Mouse (Mus musculus): Measurements from ENCODE around the gene Lap3. TPM values are rescaled to one million over a fixed set of nuclear protein-coding genes. Genes with fewer than 3 reads are reported as not detected.

The Lap3 gene
- polyA plus RNA-seq, 1 experiment from 2014 or later = 115 TPM

DNA sequence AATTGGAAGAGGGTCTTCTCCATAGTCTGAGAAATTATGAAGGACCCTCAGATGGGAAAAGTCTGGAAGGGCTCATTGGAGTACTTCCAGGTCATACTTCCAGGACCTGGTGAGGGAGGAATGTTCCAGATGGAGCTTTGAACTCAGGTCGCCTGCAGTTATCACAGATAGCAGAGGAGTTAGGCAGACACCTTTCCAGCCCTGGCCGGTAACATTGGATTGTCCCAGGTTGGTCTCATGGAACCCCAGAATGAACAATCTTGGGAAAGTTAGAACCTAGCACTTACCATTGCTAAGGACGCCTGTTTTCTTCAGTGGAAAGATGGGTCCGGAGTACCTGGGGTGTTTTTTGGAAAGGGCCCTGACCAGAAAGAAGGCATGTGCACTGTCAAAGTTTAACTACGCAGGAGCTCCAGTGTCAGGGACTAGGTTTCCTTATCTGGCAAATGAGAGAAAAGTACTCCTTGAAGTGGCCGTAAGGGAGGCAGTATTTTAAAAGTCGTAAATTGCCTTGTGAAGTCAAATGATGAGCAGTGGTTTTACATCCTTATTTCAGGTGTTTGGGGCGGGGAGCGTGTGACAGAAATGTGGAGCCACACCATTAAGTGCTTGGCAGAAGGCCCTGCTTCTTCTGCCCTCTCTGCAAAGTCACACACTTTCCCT lies 1.1 kb downstream of the Lap3 start:
- ATAC-seq = no peak
- POLR2A ChIA-PET = interaction anchor here (0.6 to 0.9 kb wide), 2 partner anchors 16 to 174 kb away, joined by 3 read pairs; no protein-coding TSS in a partner anchor
- CTCF ChIA-PET = interaction anchor here (1.2 to 1.4 kb wide), 2 partner anchors 19 to 24 kb away, joined by 3 read pairs; no protein-coding TSS in a partner anchor
- in situ Hi-C loops (cut with MboI; ENCODE audit: low pct_unique_long_range_greater_than_20kb) = loop anchor here (25.0 kb wide), 1 partner anchor 368 kb away; the partner anchor contains the start of gene Lcorl
- H3K27me3 ChIP-seq = peaks cover 10% of the 10 kb centered on the region
- TF ChIP-seq CTCF (IDR thresholded peaks at IDR 0.05) = no peak
- no peak for DNase-seq (ENCODE audit: low read depth, low spot score)

DNA sequence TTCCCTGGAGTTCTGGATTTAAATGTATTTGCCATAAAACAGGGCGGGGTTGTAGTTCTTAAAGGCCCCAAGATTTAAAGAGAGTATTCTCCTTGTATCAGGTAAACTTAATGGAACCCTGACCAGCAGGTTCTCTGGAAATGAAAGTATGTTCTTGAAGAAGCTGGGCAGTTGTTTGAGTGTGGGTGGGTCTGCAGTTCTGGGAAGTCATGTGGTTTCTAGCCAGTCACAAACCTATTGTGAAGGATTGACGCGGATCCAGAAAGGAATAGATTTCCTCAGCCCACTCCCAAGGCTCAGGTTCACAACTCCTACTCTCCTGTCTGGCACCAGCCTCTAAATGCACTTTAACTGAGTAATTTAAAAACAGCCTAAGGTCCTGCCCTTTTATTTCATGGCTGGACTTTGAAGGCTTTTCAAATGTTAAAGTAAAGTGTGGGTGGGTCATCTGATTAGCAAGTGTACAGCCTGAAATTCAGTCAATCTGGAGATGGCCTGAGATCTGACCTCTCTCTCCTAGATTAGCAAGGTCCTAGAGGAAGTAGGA lies 2.3 kb downstream of the Lap3 start:
- ChIA-PET CTCF (interaction anchor here (1.2 kb wide), 1 partner anchor 23 kb away, joined by 3 read pairs; no protein-coding TSS in a partner anchor), POLR2A (interaction anchor here (1.5 kb wide), 1 partner anchor 16 kb away, joined by 4 read pairs; no protein-coding TSS in a partner anchor)
- H3K27me3 ChIP-seq = peaks cover 5% of the 10 kb centered on the region
- ATAC-seq = no peak
- in situ Hi-C loops (cut with MboI; ENCODE audit: low pct_unique_long_range_greater_than_20kb) = loop anchor here (25.0 kb wide), 1 partner anchor 367 kb away; the partner anchor contains the start of gene Lcorl
- TF ChIP-seq CTCF (IDR thresholded peaks at IDR 0.05) = no peak
- no peak for DNase-seq (ENCODE audit: low read depth, low spot score)

DNA sequence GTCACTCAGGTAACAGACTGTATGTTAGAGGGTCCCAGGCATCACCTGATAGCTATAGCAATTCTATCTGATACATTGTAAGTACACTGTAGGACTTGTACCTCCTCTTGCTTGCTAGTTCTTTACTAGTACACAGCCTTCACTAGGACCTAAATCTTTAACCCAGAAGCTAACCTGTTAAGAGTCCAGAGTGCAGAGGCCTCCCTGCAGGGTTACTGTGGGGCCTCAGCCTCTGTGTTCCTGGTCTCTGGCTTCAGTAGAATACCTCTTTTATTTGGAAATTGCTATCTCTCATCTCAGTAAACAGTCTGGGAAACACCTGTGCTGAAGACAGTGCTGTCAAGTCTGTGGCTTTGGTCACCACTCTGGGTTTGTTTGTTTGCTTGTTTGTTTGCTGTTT lies 2.9 kb downstream of the Lap3 start:
- CTCF ChIA-PET = interaction anchor here (0.7 kb wide), 1 partner anchor 12 kb away, joined by 3 read pairs; no protein-coding TSS in a partner anchor
- DNase-seq (ENCODE audit: low read depth, low spot score) = no peak
- no peak for ATAC-seq
- POLR2A ChIA-PET = interaction anchor here (1.5 kb wide), 1 partner anchor 15 kb away, joined by 4 read pairs; no protein-coding TSS in a partner anchor
- no peaks in the 10 kb centered on the region for H3K27me3 ChIP-seq
- in situ Hi-C loops (cut with MboI; ENCODE audit: low pct_unique_long_range_greater_than_20kb) = loop anchor here (25.0 kb wide), 1 partner anchor 366 kb away; the partner anchor contains the start of gene Lcorl
- TF ChIP-seq CTCF (IDR thresholded peaks at IDR 0.05) = no peak

DNA sequence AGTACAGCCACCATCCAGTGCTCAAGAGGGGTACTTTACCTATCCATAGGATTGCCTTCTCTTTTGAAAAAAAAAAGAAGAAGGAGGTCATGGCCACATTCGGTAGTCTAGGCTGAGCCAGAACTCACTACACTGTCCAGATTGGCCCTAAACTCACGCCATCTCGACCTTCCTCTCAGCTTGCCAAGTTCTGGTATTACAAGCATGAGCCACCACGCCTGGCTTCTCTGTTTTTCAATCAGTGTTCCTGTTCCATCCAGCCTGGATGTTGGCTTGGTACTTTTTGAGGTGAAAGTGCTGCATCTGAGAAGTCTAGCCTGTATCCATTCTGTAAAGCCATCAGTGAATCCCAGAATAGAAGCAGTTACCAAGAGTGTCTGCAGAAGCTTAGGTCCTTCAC lies 3.3 kb downstream of the Lap3 start:
- ChIA-PET CTCF (interaction anchor here (0.7 to 1.0 kb wide), 2 partner anchors 12 to 18 kb away, joined by 3 read pairs; no protein-coding TSS in a partner anchor), POLR2A (interaction anchor here (1.5 kb wide), 1 partner anchor 15 kb away, joined by 4 read pairs; no protein-coding TSS in a partner anchor)
- in situ Hi-C loops (cut with MboI; ENCODE audit: low pct_unique_long_range_greater_than_20kb) = loop anchor here (25.0 kb wide), 1 partner anchor 366 kb away; the partner anchor contains the start of gene Lcorl
- DNase-seq (ENCODE audit: low read depth, low spot score) (no peak), ATAC-seq (no peak)
- no peaks in the 10 kb centered on the region for H3K27me3 ChIP-seq
- TF ChIP-seq CTCF (IDR thresholded peaks at IDR 0.05) = no peak

DNA sequence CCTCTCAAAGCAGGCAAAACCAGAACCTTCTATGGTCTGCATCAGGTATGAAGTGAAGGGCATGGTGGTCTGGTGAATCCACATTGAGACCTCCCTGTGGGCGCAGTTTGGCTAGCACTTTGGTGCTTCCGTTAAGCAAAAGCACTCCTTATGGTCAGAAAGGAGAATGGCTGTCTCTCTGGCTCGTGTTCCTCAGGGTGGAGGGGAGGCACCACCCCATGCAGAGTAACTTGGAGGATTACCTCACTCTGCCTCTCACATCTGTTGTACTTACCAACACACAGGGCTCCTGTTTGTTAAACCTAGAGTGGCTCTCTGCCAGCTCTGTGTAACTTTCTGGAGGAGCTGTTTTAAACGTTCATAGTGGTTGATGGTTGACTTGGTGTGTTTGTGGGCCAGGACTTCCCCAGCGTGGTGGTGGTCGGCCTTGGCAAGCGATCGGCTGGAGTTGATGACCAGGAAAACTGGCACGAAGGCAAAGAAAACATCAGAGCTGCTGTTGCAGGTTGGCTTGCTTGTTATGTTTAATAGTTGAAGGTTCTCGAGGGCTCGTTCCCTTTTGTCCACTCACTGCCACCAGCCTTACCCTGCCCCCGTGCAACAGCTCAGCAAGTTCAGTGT lies 3.9 kb downstream of the Lap3 start:
- H3K27me3 ChIP-seq = no peaks in the 10 kb centered on the region
- ChIA-PET POLR2A (no interaction called here), CTCF (interaction anchor here (0.9 to 1.0 kb wide), 2 partner anchors 12 to 18 kb away, joined by 3 read pairs; no protein-coding TSS in a partner anchor)
- peak; percentile 91 for DNase-seq (ENCODE audit: low read depth, low spot score)
- no peak for TF ChIP-seq CTCF (IDR thresholded peaks at IDR 0.05)
- in situ Hi-C loops (cut with MboI; ENCODE audit: low pct_unique_long_range_greater_than_20kb) = loop anchor here (25.0 kb wide), 1 partner anchor 365 kb away; the partner anchor contains the start of gene Lcorl
- peak; percentile 73 for ATAC-seq

DNA sequence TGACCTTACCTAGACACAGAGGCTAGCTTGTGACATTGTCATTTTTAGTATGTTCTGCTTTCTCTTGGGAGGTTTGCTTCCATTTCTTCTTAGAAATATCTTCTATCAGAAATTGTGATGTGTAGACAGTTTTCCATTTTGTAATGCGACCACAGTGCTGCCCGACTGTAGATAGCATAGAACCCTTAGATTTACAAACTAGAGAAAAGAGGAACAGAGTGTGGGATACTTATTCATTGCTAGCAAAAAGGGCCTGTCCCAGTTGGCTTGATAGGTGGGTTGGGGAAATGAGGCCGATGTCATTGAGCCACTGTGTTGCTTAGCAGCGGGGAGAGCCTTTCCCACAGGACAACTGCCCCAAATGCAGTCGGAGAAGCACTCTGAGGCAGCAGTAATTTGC lies 4.4 kb downstream of the Lap3 start:
- ChIA-PET CTCF (interaction anchor here (0.9 to 1.0 kb wide), 2 partner anchors 11 to 19 kb away, joined by 3 read pairs; no protein-coding TSS in a partner anchor), POLR2A (no interaction called here)
- ATAC-seq = no peak
- no peak for DNase-seq (ENCODE audit: low read depth, low spot score)
- in situ Hi-C loops (cut with MboI; ENCODE audit: low pct_unique_long_range_greater_than_20kb) = loop anchor here (25.0 kb wide), 1 partner anchor 365 kb away; the partner anchor contains the start of gene Lcorl
- no peak for TF ChIP-seq CTCF (IDR thresholded peaks at IDR 0.05)
- H3K27me3 ChIP-seq = no peaks in the 10 kb centered on the region

DNA sequence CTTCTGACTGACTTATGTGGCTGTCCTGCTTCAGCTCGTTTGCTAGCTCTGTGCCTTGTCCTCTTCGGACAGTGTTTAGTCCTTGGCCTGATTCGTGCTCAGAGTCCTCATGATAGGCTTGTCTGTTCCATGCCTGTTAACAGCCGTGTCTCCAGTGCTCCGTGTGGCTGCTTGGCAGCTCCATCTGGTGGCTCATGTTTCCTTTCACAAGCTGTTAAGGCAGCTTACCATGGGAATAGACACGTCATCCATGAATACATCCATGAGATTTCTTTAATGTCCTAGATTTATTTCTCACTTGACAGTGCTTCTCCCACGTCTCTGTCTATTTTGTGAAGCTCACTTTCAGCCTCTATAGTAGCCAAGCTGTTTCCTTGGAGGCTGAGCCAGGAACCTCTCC lies 16.9 kb downstream of the Lap3 start:
- ChIA-PET CTCF (interaction anchor here (1.0 to 2.4 kb wide), 4 partner anchors 25 to 161 kb away, joined by 3 to 8 read pairs (median 4); no protein-coding TSS in a partner anchor), POLR2A (interaction anchor here (1.1 kb wide), 1 partner anchor 19 kb away, joined by 3 read pairs; no protein-coding TSS in a partner anchor)
- no peak for ATAC-seq
- in situ Hi-C loops (cut with MboI; ENCODE audit: low pct_unique_long_range_greater_than_20kb) = no loop called here
- no peak for DNase-seq (ENCODE audit: low read depth, low spot score)
- H3K27me3 ChIP-seq = no peaks in the 10 kb centered on the region
- no peak for TF ChIP-seq CTCF (IDR thresholded peaks at IDR 0.05)

DNA sequence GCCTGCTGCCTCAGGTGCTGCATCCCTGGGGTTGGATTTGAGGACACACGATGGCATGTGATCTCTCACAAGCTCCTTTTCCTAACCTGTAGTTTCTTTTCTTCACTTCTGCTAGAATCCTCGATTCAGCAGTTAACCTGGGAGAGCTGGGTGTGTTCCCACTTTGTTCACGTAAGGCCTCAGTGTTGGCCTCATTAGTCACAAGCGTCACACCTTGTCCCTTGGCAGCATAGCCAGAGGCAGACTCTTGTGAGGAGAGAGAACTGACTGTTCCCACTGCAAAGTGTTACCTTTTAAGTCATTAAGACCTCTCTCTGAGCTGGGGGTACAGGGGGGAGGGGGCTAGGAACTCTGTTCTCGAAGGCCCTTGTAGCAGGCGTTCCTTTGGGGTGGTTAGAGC lies 19.7 kb downstream of the Lap3 start:
- no peak for TF ChIP-seq CTCF (IDR thresholded peaks at IDR 0.05)
- CTCF ChIA-PET = interaction anchor here (1.1 to 1.3 kb wide), 2 partner anchors 10 to 19 kb away, joined by 3 to 4 read pairs; no protein-coding TSS in a partner anchor
- ATAC-seq (no peak), DNase-seq (ENCODE audit: low read depth, low spot score) (no peak)
- no peaks in the 10 kb centered on the region for H3K27me3 ChIP-seq
- in situ Hi-C loops (cut with MboI; ENCODE audit: low pct_unique_long_range_greater_than_20kb) = no loop called here
- POLR2A ChIA-PET = no interaction called here

DNA sequence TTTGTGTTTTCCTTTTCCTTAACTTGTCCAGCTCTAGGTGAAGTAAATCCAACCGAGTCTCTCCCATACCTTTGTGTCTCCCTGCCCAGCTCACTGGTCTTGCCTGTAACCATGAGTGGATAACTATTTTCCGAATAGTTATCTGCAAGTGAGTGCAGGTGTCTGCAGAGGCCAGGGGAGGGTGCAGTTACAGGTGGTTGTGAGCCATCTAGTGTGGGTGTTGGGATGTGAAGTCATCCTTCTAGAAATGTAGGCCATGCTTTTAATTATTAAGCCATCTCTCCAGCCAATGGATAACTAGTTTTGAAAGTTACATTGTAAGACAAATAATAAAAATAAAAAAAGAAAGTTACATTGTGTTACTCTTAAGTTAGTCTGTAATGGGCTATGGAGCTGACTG lies 20.3 kb downstream of the Lap3 start:
- TF ChIP-seq CTCF (IDR thresholded peaks at IDR 0.05) = no peak
- no peaks in the 10 kb centered on the region for H3K27me3 ChIP-seq
- DNase-seq (ENCODE audit: low read depth, low spot score) (no peak), ATAC-seq (no peak)
- in situ Hi-C loops (cut with MboI; ENCODE audit: low pct_unique_long_range_greater_than_20kb) = no loop called here
- ChIA-PET POLR2A (no interaction called here), CTCF (interaction anchor here (1.1 to 1.3 kb wide), 3 partner anchors 10 to 19 kb away, joined by 3 to 4 read pairs (median 3); no protein-coding TSS in a partner anchor)

DNA sequence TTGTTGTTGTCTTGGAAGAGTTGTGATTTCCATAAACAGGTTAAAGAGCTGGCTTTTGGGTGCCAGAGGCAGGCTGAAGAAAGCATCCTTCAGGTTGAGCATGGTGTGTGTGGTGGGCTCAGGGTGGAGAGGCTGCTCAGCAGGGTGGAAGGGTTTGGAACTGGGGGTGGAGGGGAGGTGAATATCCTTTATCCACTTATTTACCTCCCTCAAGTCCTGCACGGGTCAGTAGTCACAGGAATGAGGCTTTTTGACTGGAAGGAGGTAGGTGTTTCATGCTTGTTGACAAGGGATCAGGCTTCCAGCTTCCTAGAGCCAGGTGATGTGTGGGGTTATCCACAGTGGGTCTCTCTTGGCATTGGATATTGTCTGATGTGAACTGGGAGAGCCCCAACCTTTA lies 21.4 kb downstream of the Lap3 start:
- TF ChIP-seq CTCF (IDR thresholded peaks at IDR 0.05) = no peak
- ATAC-seq (no peak), DNase-seq (ENCODE audit: low read depth, low spot score) (no peak)
- POLR2A ChIA-PET = interaction anchor here (0.6 to 0.9 kb wide), 2 partner anchors 13 to 38 kb away, joined by 3 read pairs; no protein-coding TSS in a partner anchor
- CTCF ChIA-PET = interaction anchor here (1.2 kb wide), 1 partner anchor 11 kb away, joined by 3 read pairs; no protein-coding TSS in a partner anchor
- no peaks in the 10 kb centered on the region for H3K27me3 ChIP-seq
- in situ Hi-C loops (cut with MboI; ENCODE audit: low pct_unique_long_range_greater_than_20kb) = no loop called here

Measured in Patski (cell line).